Mouse (Mus musculus) midbrain, embryonic 11.5 days (tissue): Measurements from ENCODE around the gene Srsf1. TPM values are rescaled to one million over a fixed set of nuclear protein-coding genes. Genes with fewer than 3 reads are reported as not detected.

ENCODE experiments used
- ATAC-seq: fragments of 200-750 bp; cut with Nextera tagmentation; 2 replicates; pipeline ENCODE4 v1.8.0; 2017; ENCODE audit warnings: moderate TSS enrichment, moderate library complexity; ENCODE audit not compliant: low FRiP score
- DNase-seq: peaks from one replicate; pipeline ENCODE4 v3.0.0; 2015; ENCODE audit warnings: low spot score; ENCODE audit errors: missing footprints
- H3K27ac ChIP-seq: fragments of 300-500 bp; sonication (generic); 2 replicates; pipeline ENCODE4 v1.5.1; 2014; ENCODE audit warnings: low read depth, low read length
- H3K27me3 ChIP-seq: fragments of 300-500 bp; sonication (generic); 2 replicates; pipeline ENCODE4 v1.6.1; 2014; ENCODE audit warnings: mild to moderate bottlenecking, low read length, moderate library complexity, mixed read lengths; ENCODE audit not compliant: control insufficient read depth, insufficient read depth
- H3K36me3 ChIP-seq: fragments of 300-500 bp; sonication (generic); 2 replicates; pipeline ENCODE4 v1.6.1; 2014; ENCODE audit warnings: mild to moderate bottlenecking, low read length, moderate library complexity, mixed read lengths; ENCODE audit not compliant: control insufficient read depth, insufficient read depth
- H3K4me1 ChIP-seq: fragments of 300-500 bp; sonication (generic); 2 replicates; pipeline ENCODE4 v1.6.1; 2014; ENCODE audit warnings: low read length; ENCODE audit not compliant: control insufficient read depth, insufficient read depth
- H3K4me2 ChIP-seq: fragments of 300-500 bp; sonication (generic); 2 replicates; pipeline ENCODE4 v1.6.1; 2014; ENCODE audit warnings: mild to moderate bottlenecking, moderate library complexity
- H3K4me3 ChIP-seq: fragments of 300-500 bp; sonication (generic); 2 replicates; pipeline ENCODE4 v1.5.1; 2014; ENCODE audit warnings: low read depth, low read length
- H3K9ac ChIP-seq: fragments of 300-500 bp; sonication (generic); 2 replicates; pipeline ENCODE4 v1.6.1; 2014; ENCODE audit warnings: low read length
- H3K9me3 ChIP-seq: fragments of 300-500 bp; sonication (generic); 2 replicates; pipeline ENCODE4 v1.6.1; 2016; ENCODE audit warnings: low read length; ENCODE audit not compliant: control insufficient read depth
- WGBS: fragments of 180-500 bp; shearing (Covaris S2); extraction: QIAGEN DNeasy Blood & Tissue Kit; methylation state at CpG from one replicate; pipeline ENCODE4 v1.1.7; 2014; 5-methylcytosine and 5-hydroxymethylcytosine counted together
- polyA plus RNA-seq: library from polyadenylated mRNA; unstranded; fragments of >200 nt; fragmentation: Nextera tagmentation; extraction: Ambion mirVana; gene quantifications from 2 replicates; pipeline ENCODE4 v1.2.1, GENCODE M21; 2014

Gene Srsf1
- polyA plus RNA-seq, 1 experiment from 2014 or later = 533 TPM

DNA sequence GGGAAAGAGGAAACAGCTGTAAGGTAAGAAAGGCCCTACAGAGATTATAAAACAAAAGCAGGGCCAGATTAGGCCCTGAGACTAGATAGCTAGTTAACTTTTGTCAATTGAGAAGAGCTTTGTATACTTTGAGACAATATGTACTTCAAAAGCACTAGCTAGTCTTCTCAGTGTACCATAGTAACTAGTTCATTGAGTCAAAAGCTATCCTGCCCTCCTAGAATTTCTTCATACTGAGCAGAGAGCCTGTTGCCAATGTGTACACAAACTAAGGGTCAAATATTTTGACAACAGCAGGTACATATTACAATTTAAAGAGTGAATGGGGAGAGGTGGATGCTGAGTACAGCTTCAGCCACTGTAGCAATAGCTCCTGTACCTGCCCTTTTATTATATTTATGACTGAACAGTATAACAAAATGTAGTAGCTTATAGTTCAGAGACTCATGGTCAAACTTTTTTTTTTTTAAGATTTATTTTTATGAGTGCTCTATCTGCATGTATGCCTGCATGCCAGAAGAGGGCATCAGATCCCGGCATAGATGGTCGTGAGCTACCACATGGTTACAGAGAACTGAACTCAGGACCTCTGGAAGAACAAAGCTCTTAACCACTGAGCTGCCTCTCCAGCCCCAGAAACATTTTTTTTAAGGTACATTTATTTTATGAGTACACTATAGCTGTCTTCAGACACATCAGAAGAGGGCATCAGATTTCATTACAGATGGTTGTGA lies 14.9 kb downstream of the Srsf1 start:
- ATAC-seq = no peak

GRCm38 (mm10) chr11:88065732-88066131 lies 18.6 kb downstream of the Srsf1 start:
- DNase-seq (no peak), ATAC-seq (no peak)
- H3K36me3 ChIP-seq = no peaks in the 10 kb centered on the region
- H3K4me3 ChIP-seq = no peak overlapping the region
- no peaks in the 10 kb centered on the region for H3K27me3 ChIP-seq
- H3K27ac ChIP-seq = no peak overlapping the region
- no peaks in the 10 kb centered on the region for H3K9me3 ChIP-seq
- no peak overlapping the region for H3K4me2 ChIP-seq
- H3K9ac ChIP-seq = no peak overlapping the region
- H3K4me1 ChIP-seq = peaks cover 12% of the 10 kb centered on the region

More for the DNA sequence above, 14.9 kb downstream of the Srsf1 start:
- Histone ChIP-seq H3K4me2 (no peak overlapping the region), H3K9ac (no peak overlapping the region), H3K4me3 (no peak overlapping the region), H3K4me1 (peaks cover under 1% of the 10 kb centered on the region), H3K9me3 (no peaks in the 10 kb centered on the region), H3K27me3 (no peaks in the 10 kb centered on the region), H3K36me3 (no peaks in the 10 kb centered on the region), H3K27ac (no peak overlapping the region)
- DNase-seq = no peak
- WGBS = 92% methylated on average over 2 of the region's 2 CpGs

- peak overlapping the region; percentile 87 for H3K4me2 ChIP-seq
- ATAC-seq (no peak), DNase-seq (no peak)
- peak overlapping the region; percentile 99 for H3K27ac ChIP-seq
- H3K4me1 ChIP-seq = peaks cover 22% of the 10 kb centered on the region
- peak overlapping the region; percentile 98 for H3K9ac ChIP-seq
- no peaks in the 10 kb centered on the region for H3K27me3 ChIP-seq
- H3K36me3 ChIP-seq = no peaks in the 10 kb centered on the region
- H3K9me3 ChIP-seq = no peaks in the 10 kb centered on the region
- peak overlapping the region; percentile 85 for H3K4me3 ChIP-seq
- WGBS = 3% methylated on average over 8 of the region's 8 CpGs
Measured at GRCm38 (mm10) chr11:88067191-88067585, 20.0 kb downstream of the Srsf1 start.

- Histone ChIP-seq H3K27ac (peak within 1 kb of the TSS; percentile 99), H3K4me3 (peak within 1 kb of the TSS; percentile 85), H3K9ac (peak within 1 kb of the TSS; percentile 98), H3K4me1 (peaks cover 25% of the 10 kb centered on the region), H3K36me3 (no peaks in the 10 kb centered on the region), H3K4me2 (peak within 1 kb of the TSS; percentile 87), H3K9me3 (no peaks in the 10 kb centered on the region), H3K27me3 (no peaks in the 10 kb centered on the region)
- DNase-seq = peak; percentile 98
- ATAC-seq = peak; percentile 89
- under 1% methylated on average over 47 of the region's 81 CpGs for WGBS
Measured at GRCm38 (mm10) chr11:88067586-88068410, 20.6 kb downstream of the Srsf1 start, which contains the start of gene Vezf1. Gene Vezf1 (plus strand): TSS chr11:88068279.

DNA sequence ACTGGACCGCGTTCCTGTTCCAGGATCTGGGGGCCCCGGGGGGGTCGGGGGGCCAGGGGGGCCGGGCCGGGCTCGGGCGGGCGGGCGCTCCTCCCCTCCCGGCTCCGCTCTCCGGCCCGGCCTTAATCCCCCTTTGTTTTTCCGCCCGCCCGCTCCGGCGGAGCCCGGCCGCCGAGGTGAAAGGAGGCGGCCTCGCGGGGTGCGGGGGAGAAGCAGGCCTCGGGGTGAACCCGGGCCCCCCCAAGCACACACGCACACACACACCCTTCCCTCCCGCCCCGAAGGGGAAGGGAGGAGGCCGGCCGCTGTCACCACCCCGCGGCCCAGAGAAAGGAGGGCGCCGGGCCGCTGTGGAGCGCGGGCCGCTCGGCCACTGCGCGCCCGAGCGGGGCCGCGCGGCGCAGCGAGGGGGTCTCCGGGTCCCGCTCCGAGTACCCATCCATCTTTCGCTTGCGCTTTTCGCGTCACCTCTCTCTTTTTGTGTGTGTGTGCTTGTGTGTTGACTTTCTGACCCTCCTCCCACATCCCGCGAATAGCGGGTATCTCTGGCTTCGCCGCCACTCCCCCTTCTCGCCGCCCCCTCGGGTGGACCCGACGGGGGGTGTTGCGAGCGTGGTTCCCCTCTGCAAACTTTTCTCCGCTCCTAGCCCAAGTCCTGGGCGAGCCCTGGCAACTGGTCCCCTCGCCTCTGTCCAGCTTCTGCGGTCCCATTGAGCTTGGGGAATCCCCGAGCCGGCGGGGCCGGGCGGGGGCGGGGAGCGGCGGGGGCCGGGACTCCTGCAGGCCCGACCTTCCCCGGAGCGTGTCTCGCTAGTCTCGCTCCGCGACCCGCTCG lies 21.5 kb downstream of the Srsf1 start:
- ATAC-seq = peak; percentile 82
- Histone ChIP-seq H3K9me3 (no peaks in the 10 kb centered on the region), H3K27ac (peak overlapping the region; percentile 99), H3K36me3 (0 out of 2 replicates have a peak, but pooled peaks cover 2% of the 10 kb centered on the region), H3K4me1 (peaks cover 29% of the 10 kb centered on the region), H3K27me3 (no peaks in the 10 kb centered on the region), H3K4me3 (peak overlapping the region; percentile 85), H3K4me2 (peak overlapping the region; percentile 77), H3K9ac (peak overlapping the region; percentile 98)
- peak; percentile 96 for DNase-seq
- WGBS = under 1% methylated on average over 81 of the region's 92 CpGs

DNA sequence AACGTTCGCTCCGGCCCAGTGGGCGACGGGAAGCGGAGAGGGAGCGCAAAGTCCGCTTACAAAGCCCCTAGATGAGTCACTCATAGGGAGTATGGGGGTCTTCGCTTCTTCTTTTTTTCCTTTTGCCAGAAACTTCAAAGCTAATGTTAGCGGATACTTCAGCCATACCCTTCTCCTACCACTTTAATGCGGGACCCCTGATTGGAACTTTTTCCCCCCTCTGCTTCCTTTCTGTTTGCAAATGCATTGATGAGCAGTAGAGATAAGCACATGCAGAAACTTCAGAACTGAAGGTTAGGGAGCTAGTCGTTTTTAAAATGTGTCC lies 22.0 kb downstream of the Srsf1 start:
- ATAC-seq = no peak
- H3K4me3 ChIP-seq = peak overlapping the region; percentile 85
- peak overlapping the region; percentile 99 for H3K27ac ChIP-seq
- peak overlapping the region; percentile 98 for H3K9ac ChIP-seq
- H3K9me3 ChIP-seq = no peaks in the 10 kb centered on the region
- H3K4me2 ChIP-seq = peak overlapping the region; percentile 77
- peaks cover 31% of the 10 kb centered on the region for H3K4me1 ChIP-seq
- 0% methylated on average over 12 of the region's 12 CpGs for WGBS
- 0 out of 2 replicates have a peak, but pooled peaks cover 2% of the 10 kb centered on the region for H3K36me3 ChIP-seq
- DNase-seq = peak; percentile 96
- no peaks in the 10 kb centered on the region for H3K27me3 ChIP-seq

DNA sequence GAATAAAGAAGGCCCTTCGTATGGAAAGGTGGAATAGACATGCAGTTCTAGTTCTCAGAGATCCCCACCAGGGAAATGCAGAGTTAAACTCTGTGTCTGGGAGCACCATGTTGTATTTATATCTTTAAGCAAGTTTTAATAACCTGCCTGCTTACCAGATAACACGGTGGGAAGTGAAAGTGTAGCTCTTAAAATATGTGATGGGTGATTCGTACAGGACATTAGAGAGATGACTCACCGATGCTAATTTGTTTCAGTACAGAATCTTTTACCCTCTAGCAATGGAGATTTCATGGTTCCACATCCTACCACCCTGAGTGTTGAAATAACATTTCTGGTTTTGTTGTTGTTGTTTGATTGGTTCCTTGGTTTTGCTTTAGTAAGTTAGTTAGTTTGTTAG lies 23.2 kb downstream of the Srsf1 start:
- Histone ChIP-seq H3K4me3 (peak overlapping the region; percentile 85), H3K4me2 (peak overlapping the region; percentile 77), H3K9me3 (no peaks in the 10 kb centered on the region), H3K36me3 (0 out of 2 replicates have a peak, but pooled peaks cover 2% of the 10 kb centered on the region), H3K9ac (peak overlapping the region; percentile 54), H3K27me3 (no peaks in the 10 kb centered on the region), H3K27ac (peak overlapping the region; percentile 15; the same call in 1 of the 2 replicates), H3K4me1 (peaks cover 31% of the 10 kb centered on the region)
- WGBS = 32% methylated on average over 4 of the region's 4 CpGs
- ATAC-seq (no peak), DNase-seq (no peak)

GRCm38 (mm10) chr11:88071113-88071512 lies 23.9 kb downstream of the Srsf1 start:
- Histone ChIP-seq H3K4me1 (peaks cover 31% of the 10 kb centered on the region), H3K9me3 (no peaks in the 10 kb centered on the region), H3K27me3 (no peaks in the 10 kb centered on the region), H3K4me2 (peak overlapping the region; percentile 77), H3K9ac (peak overlapping the region; percentile 54; the same call in 1 of the 2 replicates), H3K4me3 (peak overlapping the region; percentile 85), H3K27ac (no peak overlapping the region; the same call in 1 of the 2 replicates), H3K36me3 (peaks cover 2% of the 10 kb centered on the region; the same call in 1 of the 2 replicates)
- WGBS = 46% methylated on average over 5 of the region's 5 CpGs
- no peak for ATAC-seq
- no peak for DNase-seq
